Mouse (Mus musculus): ENCODE data around the gene Dhrs7.
A peak's percentile ranks its signal among the peaks of the same experiment; 100 is the strongest.

Dhrs7 gene

DNA sequence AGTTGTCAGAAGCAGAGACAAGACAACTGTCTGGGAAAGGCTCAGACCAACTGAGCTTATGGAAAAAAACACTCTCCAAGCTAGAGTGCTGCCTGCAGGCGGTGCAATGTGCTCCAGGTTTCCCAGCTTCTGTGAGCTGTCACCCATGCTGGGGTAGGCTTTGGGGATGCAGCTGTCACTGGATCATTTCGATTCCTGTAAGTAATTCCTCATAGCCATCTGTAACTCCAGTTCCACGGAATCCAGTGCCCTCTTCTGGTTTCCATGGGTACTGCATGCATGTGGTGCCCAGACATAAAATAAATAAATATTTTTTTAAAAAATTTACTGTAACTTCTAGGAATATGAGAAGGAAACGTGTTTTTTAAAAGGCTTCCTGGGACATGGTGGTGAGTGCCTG is 10.0 kb downstream of the Dhrs7 start:
- DNase-seq = peak; percentile 63

DNA sequence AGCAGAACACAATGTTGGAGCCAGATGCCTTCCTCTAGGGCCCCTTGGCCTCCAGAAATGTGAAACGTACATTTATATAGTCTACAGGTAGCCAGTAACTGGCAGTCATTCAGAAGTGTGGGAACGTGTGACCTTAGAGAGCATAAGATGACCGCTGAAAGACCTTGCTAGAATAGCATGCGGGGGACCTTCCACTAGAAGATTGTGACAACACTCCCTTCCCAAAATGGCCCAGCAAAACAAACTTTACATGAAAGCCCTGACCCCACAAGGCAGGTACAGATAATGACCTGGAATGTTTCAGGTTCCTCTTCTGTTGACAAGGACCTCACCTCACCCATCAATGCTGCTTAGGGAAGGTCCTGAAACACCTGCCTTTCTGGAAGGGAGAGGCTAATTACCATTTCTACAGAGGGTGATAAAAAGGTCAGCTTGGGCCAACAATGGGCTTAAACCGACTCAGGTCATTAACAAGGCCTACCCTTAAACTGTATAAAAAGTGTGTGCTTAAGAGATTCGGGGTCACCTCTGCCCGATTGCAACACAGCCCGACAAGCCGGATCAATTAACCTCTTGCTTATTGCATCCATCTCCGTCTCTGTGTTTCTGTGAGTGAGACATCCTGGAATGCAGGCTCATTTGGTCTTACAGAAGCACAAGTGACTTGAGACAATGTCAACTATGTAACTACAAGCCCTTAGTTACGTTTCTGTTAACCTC is 14.9 kb downstream of the Dhrs7 start, which contains the start of gene Gm4756:
Gene Gm4756, minus strand, starts transcription at position 51 of the 720 bp plus-strand sequence.
- no peak for DNase-seq

DNA sequence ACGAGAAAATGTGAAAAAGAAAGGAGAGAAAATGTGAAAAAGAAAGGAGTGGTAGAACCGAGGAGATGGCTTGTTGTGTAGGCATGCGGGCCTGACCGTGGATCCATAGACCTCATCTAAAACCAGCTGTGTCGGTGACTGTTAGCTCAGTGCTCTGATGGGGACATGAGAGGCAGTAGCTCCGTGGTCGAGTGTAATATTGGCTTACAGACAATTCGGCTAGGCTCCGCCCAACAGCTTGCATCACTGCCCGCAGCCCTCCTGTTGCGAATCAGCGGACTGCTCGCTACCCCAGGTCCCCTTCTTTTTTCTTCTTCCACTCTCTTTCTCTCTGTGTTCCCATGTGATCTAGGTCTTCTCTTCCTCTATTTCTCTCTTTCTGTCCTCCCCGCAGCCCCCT is 15.8 kb downstream of the Dhrs7 start:
- DNase-seq = no peak

DNA sequence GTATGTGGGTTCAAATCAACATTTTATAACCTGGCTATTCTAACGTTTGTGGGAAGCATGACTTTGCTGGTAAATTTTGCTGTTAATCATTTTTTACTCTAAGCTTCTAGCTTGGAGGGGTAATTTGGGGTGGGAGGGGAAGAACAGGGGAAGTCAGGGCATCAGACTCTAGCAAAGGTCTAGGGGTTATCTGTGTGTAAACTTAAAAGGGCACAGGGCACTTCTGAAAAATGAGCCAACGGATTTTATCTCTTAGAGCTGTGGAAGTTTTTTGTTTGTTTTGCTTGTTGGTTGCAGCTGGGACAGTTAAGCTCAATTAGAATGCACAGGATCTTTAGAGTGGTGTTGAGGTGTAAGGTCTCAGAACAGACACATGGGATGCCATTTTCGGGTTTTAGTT is 26.7 kb downstream of the Dhrs7 start:
- no peak for DNase-seq

DNA sequence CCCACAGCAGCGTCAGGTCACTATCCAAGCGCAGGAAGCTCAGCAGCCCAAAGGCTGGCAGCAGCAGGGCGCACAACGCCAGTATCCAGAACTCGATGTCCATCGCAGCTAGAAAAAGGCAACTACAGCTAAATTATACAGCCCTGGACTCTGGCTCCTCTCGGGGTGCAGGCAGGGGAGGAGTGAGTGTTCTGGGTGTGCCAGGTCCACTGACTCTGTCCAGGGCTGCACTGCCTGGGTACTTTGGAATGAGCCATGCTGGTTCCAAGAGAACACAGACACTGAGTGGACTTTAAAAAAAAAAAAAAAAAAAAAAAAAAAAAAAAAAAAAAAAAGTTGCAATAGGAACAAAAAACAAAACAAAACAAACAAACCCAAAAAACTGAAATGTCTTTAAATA is 36.0 kb downstream of the Dhrs7 start:
- no peak for DNase-seq

DNA sequence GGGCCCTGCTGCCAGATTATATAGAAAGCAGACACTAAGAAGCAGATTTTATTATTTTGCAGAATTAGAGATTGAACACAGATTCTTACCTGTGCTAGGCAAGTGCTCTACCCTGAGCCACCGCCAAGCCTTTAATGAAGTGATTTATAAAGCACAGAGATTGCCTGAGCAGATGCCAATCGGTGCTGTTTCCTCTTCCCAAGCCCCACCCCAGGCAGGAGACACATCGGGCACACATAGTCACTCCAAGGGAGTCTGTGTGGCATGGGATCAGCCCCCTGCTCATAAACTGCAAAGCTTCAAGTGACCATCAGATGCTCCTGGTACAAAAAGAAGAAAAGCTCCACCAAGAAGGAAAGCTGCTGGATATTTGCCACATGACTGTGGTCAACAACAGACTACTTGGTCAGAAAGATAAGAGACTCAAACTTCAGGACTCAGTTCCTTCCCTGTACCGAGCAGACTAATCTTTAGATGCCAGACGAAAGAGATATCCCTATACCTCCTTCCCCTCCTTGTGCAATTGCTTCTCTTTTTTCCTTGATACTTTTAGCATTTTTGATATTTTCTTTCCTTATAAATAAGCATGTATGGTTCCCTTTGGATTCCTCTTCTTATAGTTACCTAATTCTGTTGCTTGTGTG is 41.7 kb downstream of the Dhrs7 start:
- no peak for DNase-seq

DNA sequence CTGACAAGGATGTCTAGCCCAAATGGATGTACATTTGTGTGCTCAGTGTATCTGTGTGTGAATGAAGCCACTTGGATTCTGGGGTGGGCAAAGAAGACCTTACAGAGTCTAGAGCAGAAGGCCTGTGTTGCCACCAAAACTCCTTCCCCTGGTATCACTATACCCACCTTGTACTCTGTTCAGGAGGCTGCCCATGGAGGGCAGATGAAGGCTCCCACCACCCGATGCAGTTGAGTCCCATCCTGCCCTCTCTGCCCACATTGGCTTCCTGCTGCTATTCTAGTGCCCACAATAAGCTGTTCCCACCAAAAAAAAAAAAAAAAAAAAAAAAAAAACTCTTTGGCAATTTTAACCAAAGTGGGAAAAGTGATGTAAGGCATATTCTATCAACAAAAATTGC is 43.3 kb downstream of the Dhrs7 start:
- DNase-seq = no peak

DNA sequence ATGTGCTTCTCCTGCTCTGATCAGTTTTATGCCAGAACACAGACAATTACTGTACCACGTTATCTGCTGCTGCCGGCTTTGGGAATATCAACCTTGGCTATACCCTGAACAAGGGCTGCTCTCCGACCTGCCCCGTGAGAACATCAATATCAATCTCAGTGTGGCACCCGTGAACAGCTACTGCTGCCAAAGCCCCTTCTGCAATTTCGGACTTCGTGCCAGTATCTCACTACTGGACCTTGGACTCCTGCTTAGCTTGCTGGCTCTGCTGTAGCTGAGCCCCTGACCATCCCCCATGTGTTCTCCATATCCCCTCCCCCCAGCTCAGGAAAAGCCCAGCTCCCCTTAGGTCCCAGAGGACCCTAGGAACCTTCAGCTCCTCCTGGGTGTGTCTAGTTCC is 43.9 kb downstream of the Dhrs7 start:
- no peak for DNase-seq

DNA sequence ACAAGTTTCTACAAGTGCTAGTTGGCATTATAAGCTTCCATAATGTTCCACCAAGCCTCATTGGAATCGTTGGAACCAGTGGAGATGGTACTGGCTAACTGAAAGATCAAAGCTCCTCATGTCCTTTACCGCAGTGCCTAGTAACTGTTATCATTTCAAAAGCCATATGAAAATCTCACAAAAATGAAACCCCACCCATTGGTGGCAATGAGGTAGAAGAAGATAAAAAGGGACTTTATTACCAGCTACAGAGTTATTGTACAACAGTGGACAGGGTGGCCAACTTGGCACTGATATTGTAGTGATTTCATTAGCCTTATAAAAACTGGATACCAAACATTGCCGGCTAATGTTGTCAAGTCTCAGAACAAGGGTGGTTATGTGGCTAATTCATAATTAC is 52.7 kb downstream of the Dhrs7 start:
- DNase-seq = no peak
